Mouse (Mus musculus): ENCODE measurements around the gene Ptpn23. TPM values are rescaled to one million over a fixed set of nuclear protein-coding genes. Genes with fewer than 3 reads are reported as not detected.

The Ptpn23 gene
- polyA plus RNA-seq (2017; shearing (Covaris generic)), result 4.0 TPM

GRCm38 (mm10) chr9:110408099-110408773 lies at the start of gene Ptpn23:
Gene Ptpn23 (minus strand): TSS chr9:110408213.

GRCm38 (mm10) chr9:110419511-110420112 lies 11.6 kb upstream of the Ptpn23 start, which contains the start of gene Ngp:
Gene Ngp (plus strand): TSS chr9:110419747.

Other genes starting within 250 kb of the Ptpn23 start
- not detected for gene Cspg5, start 164.4 kb downstream of the Ptpn23 start, polyA plus RNA-seq (2017; shearing (Covaris generic))
- gene Elp6, start 103.0 kb downstream of the Ptpn23 start, polyA plus RNA-seq (2017; shearing (Covaris generic)), result 16.1 TPM
- 43.2 TPM for gene Scap, start 74.9 kb downstream of the Ptpn23 start, polyA plus RNA-seq (2017; shearing (Covaris generic))
- not detected for gene Ngp, start 11.5 kb upstream of the Ptpn23 start, polyA plus RNA-seq (2017; shearing (Covaris generic))
- gene Klhl18, start 68.5 kb upstream of the Ptpn23 start, polyA plus RNA-seq (2017; shearing (Covaris generic)), result 12.5 TPM
- gene Kif9, start 68.7 kb upstream of the Ptpn23 start, polyA plus RNA-seq (2017; shearing (Covaris generic)), result 0.50 TPM
- gene Setd2, start 124.4 kb upstream of the Ptpn23 start, polyA plus RNA-seq (2017; shearing (Covaris generic)), result 29.3 TPM
- 3.6 TPM for gene Nradd, start 216.2 kb upstream of the Ptpn23 start, polyA plus RNA-seq (2017; shearing (Covaris generic))
- gene Nbeal2, start 245.9 kb upstream of the Ptpn23 start, polyA plus RNA-seq (2017; shearing (Covaris generic)), result 64.3 TPM
- 275 TPM for gene Ccdc12, start 248.3 kb upstream of the Ptpn23 start, polyA plus RNA-seq (2017; shearing (Covaris generic))

All from inflammation-experienced regulatory T-cells, adult 16 weeks (primary cell).